Mouse (Mus musculus) stomach, embryonic 14.5 days (tissue): Measurements from ENCODE around the gene Hsd3b7. TPM values are rescaled to one million over a fixed set of nuclear protein-coding genes. Genes with fewer than 3 reads are reported as not detected.

Experiments
- ATAC-seq: fragments of 200-750 bp; cut with Nextera tagmentation; 2 replicates; pipeline ENCODE4 v1.8.0; 2017; ENCODE audit warnings: low read depth, moderate TSS enrichment; ENCODE audit not compliant: insufficient number of reproducible peaks, insufficient read depth, low FRiP score
- H3K27ac ChIP-seq: fragments of 300-500 bp; sonication (generic); 2 replicates; pipeline ENCODE4 v1.5.1; 2014; ENCODE audit warnings: mild to moderate bottlenecking, low read length, moderate library complexity, mixed read lengths
- H3K27me3 ChIP-seq: fragments of 300-500 bp; sonication (generic); 2 replicates; pipeline ENCODE4 v1.6.1; 2014; ENCODE audit warnings: low read length, control low read depth, mixed read lengths; ENCODE audit not compliant: control insufficient read depth, insufficient read depth
- H3K36me3 ChIP-seq: fragments of 300-500 bp; sonication (generic); 2 replicates; pipeline ENCODE4 v1.6.1; 2014; ENCODE audit warnings: mild to moderate bottlenecking, control low read depth, low read length, moderate library complexity, mixed read lengths; ENCODE audit not compliant: control insufficient read depth, insufficient read depth
- H3K4me1 ChIP-seq: fragments of 300-500 bp; sonication (generic); 2 replicates; pipeline ENCODE4 v1.6.1; 2014; ENCODE audit warnings: low read length, control low read depth, mixed read lengths; ENCODE audit not compliant: control insufficient read depth, insufficient read depth
- H3K4me2 ChIP-seq: fragments of 300-500 bp; sonication (generic); replicated peaks from 2 replicates; pipeline ENCODE4 v1.6.1; 2014; ENCODE audit warnings: low read depth, low read length, control low read depth
- H3K4me3 ChIP-seq: fragments of 300-500 bp; sonication (generic); 2 replicates; pipeline ENCODE4 v1.5.1; 2014; ENCODE audit warnings: low read depth, low read length, control low read depth
- H3K9ac ChIP-seq: fragments of 300-500 bp; sonication (generic); replicated peaks from 2 replicates; pipeline ENCODE4 v1.6.1; 2014; ENCODE audit warnings: low read depth, mild to moderate bottlenecking, control low read depth, low read length, moderate library complexity, mixed read lengths
- H3K9me3 ChIP-seq: fragments of 300-500 bp; sonication (generic); 2 replicates; pipeline ENCODE4 v1.6.1; 2016; ENCODE audit warnings: low read depth, low read length, control low read depth; ENCODE audit not compliant: control insufficient read depth
- WGBS: fragments of 180-500 bp; shearing (Covaris S2); extraction: QIAGEN DNeasy Blood & Tissue Kit; methylation state at CpG from one replicate; pipeline ENCODE4 v1.1.7; 2014; 5-methylcytosine and 5-hydroxymethylcytosine counted together
- polyA plus RNA-seq: library from polyadenylated mRNA; unstranded; fragments of >200 nt; fragmentation: Nextera tagmentation; extraction: Ambion mirVana; gene quantifications from 2 replicates; pipeline ENCODE4 v1.2.1, GENCODE M21; 2014

The Hsd3b7 gene
- polyA plus RNA-seq, result 21.1 and 22.7 TPM in 2 replicates

GRCm38 (mm10) chr7:127800435-127801009, at the start of gene Hsd3b7:
Gene Hsd3b7, plus strand, starts transcription at chr7:127800604.
- no peak within 1 kb of the TSS for H3K27ac ChIP-seq
- peak; percentile 87 for ATAC-seq
- no peak within 1 kb of the TSS for H3K9ac ChIP-seq
- no peaks in the 10 kb centered on the region for H3K27me3 ChIP-seq
- peaks cover 48% of the 10 kb centered on the region for H3K36me3 ChIP-seq
- peak within 1 kb of the TSS; percentile 19 for H3K4me3 ChIP-seq
- no peaks in the 10 kb centered on the region; the same call in 1 of the 2 replicates for H3K4me1 ChIP-seq
- WGBS, result 23% methylated on average over 6 of the region's 6 CpGs
- H3K9me3 ChIP-seq, result no peaks in the 10 kb centered on the region
- peak within 1 kb of the TSS; percentile 40 for H3K4me2 ChIP-seq

GRCm38 (mm10) chr7:127751619-127752018, 48.8 kb upstream of the Hsd3b7 start:
- H3K4me1 ChIP-seq, result peaks cover 7% of the 10 kb centered on the region; the same call in 1 of the 2 replicates
- no peak overlapping the region for H3K27ac ChIP-seq
- WGBS, result 91% methylated on average over 5 of the region's 5 CpGs
- H3K9me3 ChIP-seq, result no peaks in the 10 kb centered on the region
- H3K4me2 ChIP-seq, result no peak overlapping the region
- H3K36me3 ChIP-seq, result peaks cover 81% of the 10 kb centered on the region
- no peak overlapping the region for H3K4me3 ChIP-seq
- no peak for ATAC-seq
- no peak overlapping the region for H3K9ac ChIP-seq
- H3K27me3 ChIP-seq, result no peaks in the 10 kb centered on the region

GRCm38 (mm10) chr7:127752069-127752468, 48.3 kb upstream of the Hsd3b7 start:
- no peak for ATAC-seq
- H3K4me3 ChIP-seq, result no peak overlapping the region
- WGBS, result 94% methylated on average over 27 of the region's 27 CpGs
- H3K36me3 ChIP-seq, result peaks cover 86% of the 10 kb centered on the region
- H3K27ac ChIP-seq, result no peak overlapping the region
- H3K27me3 ChIP-seq, result no peaks in the 10 kb centered on the region
- H3K4me2 ChIP-seq, result no peak overlapping the region
- no peak overlapping the region for H3K9ac ChIP-seq
- peaks cover 7% of the 10 kb centered on the region; the same call in 1 of the 2 replicates for H3K4me1 ChIP-seq
- no peaks in the 10 kb centered on the region for H3K9me3 ChIP-seq

GRCm38 (mm10) chr7:127753158-127753557, 47.2 kb upstream of the Hsd3b7 start:
- no peaks in the 10 kb centered on the region for H3K9me3 ChIP-seq
- H3K4me2 ChIP-seq, result no peak overlapping the region
- H3K27ac ChIP-seq, result no peak overlapping the region
- peaks cover under 1% of the 10 kb centered on the region; the same call in 1 of the 2 replicates for H3K4me1 ChIP-seq
- H3K9ac ChIP-seq, result no peak overlapping the region
- H3K4me3 ChIP-seq, result no peak overlapping the region
- no peaks in the 10 kb centered on the region for H3K27me3 ChIP-seq
- WGBS, result 68% methylated on average over 5 of the region's 5 CpGs
- peaks cover 94% of the 10 kb centered on the region for H3K36me3 ChIP-seq
- no peak for ATAC-seq

- Histone ChIP-seq H3K27ac (no peak overlapping the region), H3K9ac (no peak overlapping the region), H3K4me2 (no peak overlapping the region), H3K9me3 (no peaks in the 10 kb centered on the region), H3K36me3 (peaks cover 89% of the 10 kb centered on the region), H3K27me3 (no peaks in the 10 kb centered on the region), H3K4me3 (no peak overlapping the region), H3K4me1 (no peaks in the 10 kb centered on the region)
- 87% methylated on average over 7 of the region's 7 CpGs for WGBS
- no peak for ATAC-seq
These were observed 46.7 kb upstream of the Hsd3b7 start for GRCm38 (mm10) chr7:127753741-127754140.

- H3K27ac ChIP-seq, result no peak overlapping the region
- WGBS, result 52% methylated on average over 6 of the region's 6 CpGs
- H3K36me3 ChIP-seq, result peaks cover 56% of the 10 kb centered on the region
- H3K27me3 ChIP-seq, result no peaks in the 10 kb centered on the region
- no peak overlapping the region for H3K4me3 ChIP-seq
- no peak overlapping the region for H3K4me2 ChIP-seq
- no peaks in the 10 kb centered on the region for H3K4me1 ChIP-seq
- ATAC-seq, result no peak
- H3K9ac ChIP-seq, result no peak overlapping the region
- H3K9me3 ChIP-seq, result no peaks in the 10 kb centered on the region
These were observed 40.7 kb upstream of the Hsd3b7 start for GRCm38 (mm10) chr7:127759716-127760115.

- H3K4me3 ChIP-seq, result no peak overlapping the region
- no peaks in the 10 kb centered on the region for H3K27me3 ChIP-seq
- no peaks in the 10 kb centered on the region for H3K9me3 ChIP-seq
- WGBS, result 71% methylated on average over 3 of the region's 3 CpGs
- H3K4me1 ChIP-seq, result no peaks in the 10 kb centered on the region
- H3K9ac ChIP-seq, result no peak overlapping the region
- no peak overlapping the region for H3K4me2 ChIP-seq
- H3K36me3 ChIP-seq, result peaks cover 55% of the 10 kb centered on the region
- ATAC-seq, result no peak
- H3K27ac ChIP-seq, result no peak overlapping the region
These were observed 39.9 kb upstream of the Hsd3b7 start for GRCm38 (mm10) chr7:127760478-127760877.

GRCm38 (mm10) chr7:127761026-127761425, 39.4 kb upstream of the Hsd3b7 start:
- WGBS, result 42% methylated on average over 7 of the region's 7 CpGs
- H3K36me3 ChIP-seq, result peaks cover 55% of the 10 kb centered on the region
- no peak overlapping the region for H3K27ac ChIP-seq
- ATAC-seq, result no peak; the same call in 1 of the 2 replicates
- no peaks in the 10 kb centered on the region for H3K27me3 ChIP-seq
- H3K4me1 ChIP-seq, result no peaks in the 10 kb centered on the region
- no peak overlapping the region for H3K4me3 ChIP-seq
- no peaks in the 10 kb centered on the region for H3K9me3 ChIP-seq
- H3K9ac ChIP-seq, result no peak overlapping the region
- no peak overlapping the region for H3K4me2 ChIP-seq

- no peak for ATAC-seq
- 94% methylated on average over 4 of the region's 4 CpGs for WGBS
- Histone ChIP-seq H3K36me3 (peaks cover 50% of the 10 kb centered on the region), H3K27ac (no peak overlapping the region), H3K27me3 (no peaks in the 10 kb centered on the region), H3K9ac (no peak overlapping the region), H3K9me3 (no peaks in the 10 kb centered on the region), H3K4me3 (no peak overlapping the region), H3K4me2 (no peak overlapping the region), H3K4me1 (peaks cover 4% of the 10 kb centered on the region; the same call in 1 of the 2 replicates)
These were observed 36.8 kb upstream of the Hsd3b7 start for GRCm38 (mm10) chr7:127763642-127764041.
